8 mouse cellular contexts compared by ENCODE assay signal in the genomic region with DNA sequence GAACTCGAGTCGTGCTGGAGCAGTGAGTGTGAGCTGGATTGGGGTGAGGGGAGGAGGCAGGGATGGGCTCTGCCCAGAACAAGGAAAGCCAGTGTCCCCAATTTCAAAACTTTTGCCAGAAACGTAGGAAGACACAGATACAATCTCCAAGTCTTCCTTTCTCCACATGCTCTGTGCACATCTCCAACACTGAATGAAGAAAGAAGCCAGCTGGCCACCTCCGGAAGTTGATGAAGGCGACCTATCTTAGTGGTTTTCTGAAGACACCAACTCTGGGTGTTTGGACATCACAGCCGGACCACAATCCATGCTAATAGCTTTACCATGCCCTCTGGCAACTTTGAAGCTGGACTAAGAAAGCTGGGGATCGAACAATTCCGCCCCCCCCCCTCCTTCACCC. TPM values are rescaled to one million over a fixed set of nuclear protein-coding genes. Genes with fewer than 3 reads are reported as not detected.
DNase-seq lines count a peak whose midpoint lies in the region; ATAC-seq and TF ChIP-seq lines count a peak whose summit lies in the region.

No protein-coding gene starts in this region.

- no peak overlapping the region for H3K27ac ChIP-seq in heart, adult 2 months
- H3K27ac ChIP-seq in forebrain, embryonic 15.5 days (replicated peaks): no peak overlapping the region
- H3K27ac ChIP-seq in liver, embryonic 14.5 days: no peak overlapping the region

- no peaks in the 10 kb centered on the region for H3K9me3 ChIP-seq in E14TG2a.4 (ENCODE audit: low read length)
- no peaks in the 10 kb centered on the region for H3K9me3 ChIP-seq in forebrain, embryonic 15.5 days
- H3K9me3 ChIP-seq in liver, embryonic 14.5 days (ENCODE audit: control insufficient read depth, low read length): no peaks in the 10 kb centered on the region

- ATAC-seq in forebrain, embryonic 15.5 days (replicated peaks): no peak
- no peak for ATAC-seq in liver, embryonic 14.5 days (ENCODE audit: insufficient read depth)

- no peaks in the 10 kb centered on the region; the same call in 1 of the 2 replicates for H3K4me1 ChIP-seq in heart, adult 2 months (ENCODE audit: control insufficient read depth, insufficient read depth, low read length)
- peaks cover 7% of the 10 kb centered on the region; the same call in 1 of the 2 replicates for H3K4me1 ChIP-seq in E14TG2a.4 (replicated peaks; ENCODE audit: low read depth, low read length)
- peaks cover 9% of the 10 kb centered on the region; the same call in 1 of the 2 replicates for H3K4me1 ChIP-seq in forebrain, embryonic 15.5 days
- H3K4me1 ChIP-seq in liver, embryonic 14.5 days (replicated peaks; ENCODE audit: control insufficient read depth in 2 of 2, insufficient read depth in 2 of 2, low read length in 1 of 2): no peaks in the 10 kb centered on the region

- intact Hi-C loops in heart, adult 2 months (cut with DNase I): no loop called here
- intact Hi-C loops in heart, postnatal 25 days (cut with DNase I): no loop called here

- no peak for TF ChIP-seq CTCF in heart, adult 2 months (IDR thresholded peaks at IDR 0.05)
- no peak for TF ChIP-seq CTCF in E14TG2a.4 (conservative IDR thresholded peaks at IDR 0.05; ENCODE audit: low read length)
- TF ChIP-seq CTCF in liver, embryonic 14.5 days (IDR thresholded peaks at IDR 0.05; ENCODE audit: low read depth): no peak

- no peaks in the 10 kb centered on the region for H3K79me2 ChIP-seq in heart, adult 2 months (replicated peaks; ENCODE audit: control insufficient read depth, insufficient read depth, low read length)

- H3K9ac ChIP-seq in heart, adult 2 months (ENCODE audit: low read depth, low read length): peak overlapping the region; percentile 62
- peak overlapping the region; percentile 59 for H3K9ac ChIP-seq in forebrain, embryonic 15.5 days (replicated peaks)
- no peak overlapping the region for H3K9ac ChIP-seq in liver, embryonic 14.5 days (replicated peaks)

- TF ChIP-seq POLR2A in heart, adult 2 months (IDR thresholded peaks at IDR 0.05; ENCODE audit: insufficient read depth, low read depth, low read length): 0 out of 2 replicates have a peak, but pooled peaks have one; percentile 2

- no peaks in the 10 kb centered on the region for H3K36me3 ChIP-seq in heart, adult 2 months (ENCODE audit: control insufficient read depth, insufficient read depth, low read length)
- H3K36me3 ChIP-seq in E14TG2a.4 (ENCODE audit: insufficient read depth, low read length): no peaks in the 10 kb centered on the region
- no peaks in the 10 kb centered on the region for H3K36me3 ChIP-seq in forebrain, embryonic 15.5 days
- no peaks in the 10 kb centered on the region for H3K36me3 ChIP-seq in liver, embryonic 14.5 days (replicated peaks; ENCODE audit: control insufficient read depth, insufficient read depth, low read depth)

- no peaks in the 10 kb centered on the region for H3K27me3 ChIP-seq in heart, adult 2 months (ENCODE audit: control insufficient read depth, insufficient read depth, low read length)
- peaks cover 56% of the 10 kb centered on the region for H3K27me3 ChIP-seq in E14TG2a.4 (ENCODE audit: insufficient read depth, low read length)
- no peaks in the 10 kb centered on the region for H3K27me3 ChIP-seq in forebrain, embryonic 15.5 days
- peaks cover 5% of the 10 kb centered on the region; the same call in 1 of the 2 replicates for H3K27me3 ChIP-seq in liver, embryonic 14.5 days (ENCODE audit: control insufficient read depth, insufficient read depth, low read length)

- peak overlapping the region; percentile 43 for H3K4me3 ChIP-seq in heart, adult 2 months
- H3K4me3 ChIP-seq in E14TG2a.4 (replicated peaks; ENCODE audit: low read length): peak overlapping the region; percentile 77
- peak overlapping the region; percentile 52 for H3K4me3 ChIP-seq in forebrain, embryonic 15.5 days
- 0 out of 4 replicates have a peak overlapping the region, but pooled peaks of 1 of the 2 experiments have one; percentile 32 for H3K4me3 ChIP-seq in liver, embryonic 14.5 days (ENCODE audit: insufficient read depth in 1 of 2, low read depth in 2 of 2, low read length in 2 of 2)

- TF ChIP-seq EP300 in heart, adult 2 months (IDR thresholded peaks at IDR 0.05; ENCODE audit: insufficient read depth, low read depth, low read length): no peak
- no peak for TF ChIP-seq EP300 in liver, embryonic 14.5 days (IDR thresholded peaks at IDR 0.05; ENCODE audit: low read depth)

- no peak for DNase-seq in heart, adult 2 months
- no peak for DNase-seq in heart, postnatal 25 days (ENCODE audit: low spot score)
- DNase-seq in liver, embryonic 14.5 days (ENCODE audit: low read depth in 3 of 3, low spot score in 3 of 3): no peak
- no peak for DNase-seq in spleen, adult 12 weeks (ENCODE audit: low spot score)
- no peak for DNase-seq in urinary bladder, adult 2 months (ENCODE audit: low spot score)
- DNase-seq in layer of hippocampus, adult 9-11 months: no peak

- 46% methylated on average over 8 of the region's 8 CpGs for WGBS in heart, adult 2 months
- WGBS in forebrain, embryonic 15.5 days: 64% methylated on average over 8 of the region's 8 CpGs
- WGBS in liver, embryonic 14.5 days (ENCODE audit: insufficient replicate concordance): 39% methylated on average over 8 of the region's 8 CpGs

- peak overlapping the region; percentile 64 for H3K4me2 ChIP-seq in forebrain, embryonic 15.5 days (replicated peaks)
- peak overlapping the region; percentile 48 for H3K4me2 ChIP-seq in liver, embryonic 14.5 days (ENCODE audit: low read depth)

RNA-seq across cellular contexts. Expression of gene Gramd1b, which starts 0.6 kb away (rescaled TPM):
- 10 to 100 TPM; 17.3 to 25.0 TPM for total RNA-seq in heart, adult 2 months (2021)
- 16.9 and 29.1 TPM in 2 replicates for polyA plus RNA-seq in heart, adult 2 months (2012; rRNA removed)
- 10 to 100 TPM; 19.1 to 20.2 TPM for total RNA-seq in heart, postnatal 25 days (2021)
- 18.2 and 19.6 TPM in 2 replicates for polyA plus RNA-seq in forebrain, embryonic 15.5 days (2015; fragmentation: Nextera tagmentation; extraction: Ambion mirVana)
- polyA plus RNA-seq in liver, embryonic 14.5 days (2012; rRNA removed): 1.0 TPM in 2 replicates
- polyA plus RNA-seq in liver, embryonic 14.5 days (2014; fragmentation: Nextera tagmentation; extraction: Ambion mirVana): 0.48 and 0.71 TPM in 2 replicates
- polyA plus RNA-seq in urinary bladder, adult 2 months (2012; rRNA removed): 5.9 and 7.2 TPM in 2 replicates
